Comparison of ENCODE assay signal across 8 mouse cellular contexts in genomic region chr1:75219078-75219477, GRCm38 (mm10). TPM values are rescaled to one million over a fixed set of nuclear protein-coding genes. Genes with fewer than 3 reads are reported as not detected.
A peak's percentile ranks its signal among the peaks of the same experiment; 100 is the strongest.
DNase-seq lines count a peak whose midpoint lies in the region; ATAC-seq and TF ChIP-seq lines count a peak whose summit lies in the region.

No protein-coding gene starts in this region.

- peak overlapping the region; percentile 42; the same call in 1 of the 2 replicates for H3K9ac ChIP-seq in hindbrain, embryonic 11.5 days (ENCODE audit: low read depth, low read length)
- H3K9ac ChIP-seq in lung, postnatal 0 days (replicated peaks; ENCODE audit: low read depth) = peak overlapping the region; percentile 46

- no peak overlapping the region for H3K27ac ChIP-seq in hindbrain, embryonic 11.5 days (ENCODE audit: low read depth, low read length)
- H3K27ac ChIP-seq in lung, postnatal 0 days (ENCODE audit: low read length) = peak overlapping the region; percentile 77

- DNase-seq in G1E (ENCODE audit: low spot score) = peak; percentile 98
- DNase-seq in cerebellum, adult 9-10 months = peak; percentile 98
- peak; percentile 79 for DNase-seq in hindbrain, embryonic 11.5 days (ENCODE audit: low spot score)
- DNase-seq in layer of hippocampus, postnatal 10 days (ENCODE audit: low spot score in 2 of 2) = peak; percentile 80 to 89
- DNase-seq in lung, postnatal 0 days (ENCODE audit: low spot score) = peak; percentile 92
- DNase-seq in ovary, postnatal 10 days (ENCODE audit: low spot score) = peak; percentile 39
- peak; percentile 93 to 98 for DNase-seq in thymus, postnatal 10 days (ENCODE audit: low spot score in 2 of 2)

- TF ChIP-seq EP300 in lung, postnatal 0 days (IDR thresholded peaks at IDR 0.05) = no peak

- peak overlapping the region; percentile 92 for H3K4me2 ChIP-seq in hindbrain, embryonic 11.5 days (replicated peaks; ENCODE audit: low read depth, low read length)
- peak overlapping the region; percentile 78 for H3K4me2 ChIP-seq in lung, postnatal 0 days (replicated peaks; ENCODE audit: low read depth, low read length)

- H3K4me1 ChIP-seq in G1E (ENCODE audit: insufficient read depth, low read depth, low read length) = peaks cover 72% of the 10 kb centered on the region
- peaks cover 5% of the 10 kb centered on the region for H3K4me1 ChIP-seq in hindbrain, embryonic 11.5 days (replicated peaks; ENCODE audit: control insufficient read depth, insufficient read depth, low read length)
- H3K4me1 ChIP-seq in lung, postnatal 0 days (ENCODE audit: insufficient read depth, low read depth, low read length) = peaks cover 6% of the 10 kb centered on the region

- TF ChIP-seq CTCF in G1E (IDR thresholded peaks at IDR 0.05; ENCODE audit: low read depth, low read length) = no peak
- TF ChIP-seq CTCF in lung, postnatal 0 days (IDR thresholded peaks at IDR 0.05) = peak; percentile 49

- H3K4me3 ChIP-seq in G1E (ENCODE audit: low read depth, low read length) = peak overlapping the region; percentile 76
- peak overlapping the region; percentile 46 for H3K4me3 ChIP-seq in hindbrain, embryonic 11.5 days (ENCODE audit: low read depth, low read length)
- peak overlapping the region; percentile 54 for H3K4me3 ChIP-seq in lung, postnatal 0 days (ENCODE audit: low read depth, low read length)

- under 1% methylated on average over 24 of the region's 24 CpGs for WGBS in hindbrain, embryonic 11.5 days
- WGBS in lung, postnatal 0 days = under 1% methylated on average over 24 of the region's 24 CpGs

- peak; percentile 72 for ATAC-seq in G1E (ENCODE audit: extremely low read depth, insufficient number of reproducible peaks, low FRiP score, poor library complexity, severe bottlenecking)
- ATAC-seq in frontal cortex, adult (ENCODE audit: low TSS enrichment) = peak; percentile 77
- ATAC-seq in hindbrain, embryonic 11.5 days (ENCODE audit: low FRiP score) = peak; percentile 79
- peak; percentile 96 for ATAC-seq in lung, postnatal 0 days

- peaks cover 40% of the 10 kb centered on the region for H3K36me3 ChIP-seq in G1E (replicated peaks)
- H3K36me3 ChIP-seq in hindbrain, embryonic 11.5 days (ENCODE audit: control insufficient read depth, insufficient read depth, low read length) = 0 out of 2 replicates have a peak, but pooled peaks cover 2% of the 10 kb centered on the region
- peaks cover 5% of the 10 kb centered on the region; the same call in 1 of the 2 replicates for H3K36me3 ChIP-seq in lung, postnatal 0 days (ENCODE audit: insufficient read depth, low read length)

- H3K9me3 ChIP-seq in G1E (replicated peaks) = no peaks in the 10 kb centered on the region
- no peaks in the 10 kb centered on the region for H3K9me3 ChIP-seq in hindbrain, embryonic 11.5 days (ENCODE audit: control insufficient read depth, low read length)
- H3K9me3 ChIP-seq in lung, postnatal 0 days (ENCODE audit: low read length) = no peaks in the 10 kb centered on the region

- H3K27me3 ChIP-seq in G1E (ENCODE audit: insufficient read depth, low read length) = peaks cover 6% of the 10 kb centered on the region; the same call in 1 of the 2 replicates
- peaks cover 46% of the 10 kb centered on the region for H3K27me3 ChIP-seq in hindbrain, embryonic 11.5 days (ENCODE audit: control insufficient read depth, insufficient read depth, low read length)
- H3K27me3 ChIP-seq in lung, postnatal 0 days (replicated peaks; ENCODE audit: insufficient read depth, low read length) = peaks cover 3% of the 10 kb centered on the region

RNA-seq across cellular contexts. Expression of gene Tuba4a, which starts 0.6 kb away (rescaled TPM):
- 201 and 287 TPM in 2 replicates for total RNA-seq in G1E (2014; fragmentation: Nextera tagmentation)
- total RNA-seq in G1E (2017) = 156 and 175 TPM in 2 replicates
- 38.6 and 61.0 TPM in 2 replicates for polyA plus RNA-seq in G1E (2012)
- polyA plus RNA-seq in hindbrain, embryonic 11.5 days (2014; fragmentation: Nextera tagmentation; extraction: Ambion mirVana) = 10.7 and 12.4 TPM in 2 replicates
- 100 to 1,000 TPM; 348 to 373 TPM for total RNA-seq in layer of hippocampus, postnatal 10 days (2021)
- 46.6 and 50.5 TPM in 2 replicates for polyA plus RNA-seq in lung, postnatal 0 days (2015; fragmentation: Nextera tagmentation; extraction: Ambion mirVana)

RNA-seq across cellular contexts. Expression of gene Stk16, which starts 8.4 kb away (rescaled TPM):
- total RNA-seq in G1E (2014; fragmentation: Nextera tagmentation) (59.4 and 78.2 TPM in 2 replicates), G1E (2017) (70.7 and 72.6 TPM in 2 replicates)
- 114 and 133 TPM in 2 replicates for polyA plus RNA-seq in G1E (2012)
- 110 and 125 TPM in 2 replicates for polyA plus RNA-seq in hindbrain, embryonic 11.5 days (2014; fragmentation: Nextera tagmentation; extraction: Ambion mirVana)
- total RNA-seq in layer of hippocampus, postnatal 10 days (2021) = 10 to 100 TPM; 88.8 to 97.7 TPM
- 75.8 and 77.0 TPM in 2 replicates for polyA plus RNA-seq in lung, postnatal 0 days (2015; fragmentation: Nextera tagmentation; extraction: Ambion mirVana)

RNA-seq across cellular contexts. Expression of gene Glb1l, which starts 8.5 kb away (rescaled TPM):
- 10.1 and 19.2 TPM in 2 replicates for total RNA-seq in G1E (2014; fragmentation: Nextera tagmentation)
- 11.0 and 12.5 TPM in 2 replicates for total RNA-seq in G1E (2017)
- 0.29 and 0.83 TPM in 2 replicates for polyA plus RNA-seq in G1E (2012)
- 18.0 and 19.5 TPM in 2 replicates for polyA plus RNA-seq in hindbrain, embryonic 11.5 days (2014; fragmentation: Nextera tagmentation; extraction: Ambion mirVana)
- total RNA-seq in layer of hippocampus, postnatal 10 days (2021) = 10 to 100 TPM; 22.4 to 23.2 TPM
- 8.6 and 10.1 TPM in 2 replicates for polyA plus RNA-seq in lung, postnatal 0 days (2015; fragmentation: Nextera tagmentation; extraction: Ambion mirVana)

RNA-seq across cellular contexts. Expression of gene A630095N17Rik, which starts 12.8 kb away (rescaled TPM):
- total RNA-seq in G1E (2014; fragmentation: Nextera tagmentation) (not detected in 2 replicates), G1E (2017) (not detected in 2 replicates)
- not detected in 2 replicates for polyA plus RNA-seq in G1E (2012)
- not detected in 2 replicates for polyA plus RNA-seq in hindbrain, embryonic 11.5 days (2014; fragmentation: Nextera tagmentation; extraction: Ambion mirVana)
- total RNA-seq in layer of hippocampus, postnatal 10 days (2021) = not detected
- not detected in 2 replicates for polyA plus RNA-seq in lung, postnatal 0 days (2015; fragmentation: Nextera tagmentation; extraction: Ambion mirVana)

RNA-seq across cellular contexts. Expression of gene Dnajb2, which starts 17.1 kb away (rescaled TPM):
- 15.4 and 63.3 TPM in 2 replicates for total RNA-seq in G1E (2014; fragmentation: Nextera tagmentation)
- total RNA-seq in G1E (2017) = 13.9 and 15.6 TPM in 2 replicates
- polyA plus RNA-seq in G1E (2012) = 9.1 and 11.1 TPM in 2 replicates
- 17.8 and 21.4 TPM in 2 replicates for polyA plus RNA-seq in hindbrain, embryonic 11.5 days (2014; fragmentation: Nextera tagmentation; extraction: Ambion mirVana)
- total RNA-seq in layer of hippocampus, postnatal 10 days (2021) = 10 to 100 TPM; 52.9 to 60.9 TPM
- polyA plus RNA-seq in lung, postnatal 0 days (2015; fragmentation: Nextera tagmentation; extraction: Ambion mirVana) = 40.1 and 45.6 TPM in 2 replicates

Comparison
In these comparisons a context has a peak if more than half of its experiments do, and no peak if none do; other contexts are left out.
1. DNase-seq: peak in every context shown above with its lines; median percentile 98 in G1E; 98 in cerebellum, adult 9-10 months; 96 in thymus, postnatal 10 days; 92 in lung, postnatal 0 days; 84 in layer of hippocampus, postnatal 10 days; 79 in hindbrain, embryonic 11.5 days; 39 in ovary, postnatal 10 days.